Mouse (Mus musculus) forelimb bud, embryonic 11.5 days (tissue): ENCODE data around the gene Myl9.

ENCODE experiments used
- DNase-seq: peaks from one replicate; pipeline ENCODE4 v3.0.0-alpha.2; 2012; ENCODE audit warnings: low read depth, low spot score

Myl9 gene

GRCm38 (mm10) chr2:156774738-156775454, at the start of gene Myl9:
Gene Myl9, plus strand, starts transcription at chr2:156775420.
- DNase-seq, result peak; percentile 75

- no peak for DNase-seq
Observed at GRCm38 (mm10) chr2:156726344-156726743, 48.9 kb upstream of the Myl9 start.

GRCm38 (mm10) chr2:156726878-156727277, 48.3 kb upstream of the Myl9 start:
- DNase-seq, result no peak

GRCm38 (mm10) chr2:156729537-156730469, 45.4 kb upstream of the Myl9 start:
- DNase-seq, result no peak

GRCm38 (mm10) chr2:156730501-156730921, 44.7 kb upstream of the Myl9 start:
- DNase-seq, result no peak

GRCm38 (mm10) chr2:156731592-156731991, 43.6 kb upstream of the Myl9 start:
- no peak for DNase-seq

GRCm38 (mm10) chr2:156732109-156732508, 43.1 kb upstream of the Myl9 start:
- no peak for DNase-seq

- DNase-seq, result no peak
Observed at GRCm38 (mm10) chr2:156735761-156736335, 39.4 kb upstream of the Myl9 start.

GRCm38 (mm10) chr2:156736846-156737245, 38.4 kb upstream of the Myl9 start:
- DNase-seq, result no peak

GRCm38 (mm10) chr2:156737976-156738375, 37.2 kb upstream of the Myl9 start:
- no peak for DNase-seq

- no peak for DNase-seq
Observed at GRCm38 (mm10) chr2:156741265-156741664, 34.0 kb upstream of the Myl9 start.

- DNase-seq, result no peak
Observed at GRCm38 (mm10) chr2:156741998-156742397, 33.2 kb upstream of the Myl9 start.

GRCm38 (mm10) chr2:156743248-156743647, 32.0 kb upstream of the Myl9 start:
- no peak for DNase-seq

GRCm38 (mm10) chr2:156744414-156744813, 30.8 kb upstream of the Myl9 start:
- DNase-seq, result no peak

GRCm38 (mm10) chr2:156747315-156747714, 27.9 kb upstream of the Myl9 start:
- no peak for DNase-seq

- no peak for DNase-seq
Observed at GRCm38 (mm10) chr2:156749687-156750086, 25.5 kb upstream of the Myl9 start.

GRCm38 (mm10) chr2:156756937-156757336, 18.3 kb upstream of the Myl9 start:
- DNase-seq, result no peak

- DNase-seq, result no peak
Observed at GRCm38 (mm10) chr2:156760843-156761505, 14.2 kb upstream of the Myl9 start.

GRCm38 (mm10) chr2:156761521-156762278, 13.5 kb upstream of the Myl9 start:
- no peak for DNase-seq

- DNase-seq, result no peak
Observed at GRCm38 (mm10) chr2:156762499-156762898, 12.7 kb upstream of the Myl9 start.

GRCm38 (mm10) chr2:156763101-156763500, 12.1 kb upstream of the Myl9 start:
- DNase-seq, result no peak
